Mouse (Mus musculus) liver, embryonic 13.5 days (tissue): ENCODE measurements around the gene Capn12. TPM values are rescaled to one million over a fixed set of nuclear protein-coding genes. Genes with fewer than 3 reads are reported as not detected.

Experiments
- ATAC-seq: fragments of 200-750 bp; cut with Nextera tagmentation; 2 replicates; pipeline ENCODE4 v1.8.0; 2017; ENCODE audit warnings: low read depth, mild to moderate bottlenecking, moderate number of reproducible peaks, moderate library complexity
- DNase-seq: peaks from one replicate; pipeline ENCODE4 v3.0.0; 2022
- H3K27ac ChIP-seq: fragments of 300-500 bp; sonication (generic); 2 replicates; pipeline ENCODE4 v1.5.1; 2015; ENCODE audit warnings: moderate library complexity, mild to moderate bottlenecking, inconsistent platforms
- H3K27me3 ChIP-seq: fragments of 300-500 bp; sonication (generic); 2 replicates; pipeline ENCODE4 v1.6.1; 2015; ENCODE audit warnings: mild to moderate bottlenecking, inconsistent platforms
- H3K36me3 ChIP-seq: fragments of 300-500 bp; sonication (generic); 2 replicates; pipeline ENCODE4 v1.6.1; 2015; ENCODE audit warnings: mild to moderate bottlenecking, inconsistent platforms
- H3K4me1 ChIP-seq: fragments of 300-500 bp; sonication (generic); replicated peaks from 2 replicates; pipeline ENCODE4 v1.6.1; 2015; ENCODE audit warnings: inconsistent platforms
- H3K4me2 ChIP-seq: fragments of 300-500 bp; sonication (generic); 2 replicates; pipeline ENCODE4 v1.6.1; 2015; ENCODE audit warnings: inconsistent platforms, mild to moderate bottlenecking, moderate library complexity
- H3K4me3 ChIP-seq: fragments of 300-500 bp; sonication (generic); replicated peaks from 2 replicates; pipeline ENCODE4 v1.5.1; 2015; ENCODE audit warnings: mild to moderate bottlenecking, inconsistent platforms
- H3K9ac ChIP-seq: fragments of 300-500 bp; sonication (generic); 2 replicates; pipeline ENCODE4 v1.6.1; 2015; ENCODE audit warnings: mild to moderate bottlenecking, inconsistent platforms
- H3K9me3 ChIP-seq: fragments of 300-500 bp; sonication (generic); replicated peaks from 2 replicates; pipeline ENCODE4 v1.6.1; 2016; ENCODE audit warnings: inconsistent platforms
- WGBS: fragments of 180-500 bp; shearing (Covaris S2); methylation state at CpG from one replicate; pipeline ENCODE4 v1.1.7; 2015; ENCODE audit not compliant: insufficient replicate concordance; 5-methylcytosine and 5-hydroxymethylcytosine counted together
- polyA plus RNA-seq: library from polyadenylated mRNA; unstranded; fragments of >200 nt; fragmentation: Nextera tagmentation; extraction: Ambion mirVana; gene quantifications from 2 replicates; pipeline ENCODE4 v1.2.1, GENCODE M21; 2015

The Capn12 gene
- polyA plus RNA-seq, 1 experiment from 2014 or later, result 0.13 TPM

DNA sequence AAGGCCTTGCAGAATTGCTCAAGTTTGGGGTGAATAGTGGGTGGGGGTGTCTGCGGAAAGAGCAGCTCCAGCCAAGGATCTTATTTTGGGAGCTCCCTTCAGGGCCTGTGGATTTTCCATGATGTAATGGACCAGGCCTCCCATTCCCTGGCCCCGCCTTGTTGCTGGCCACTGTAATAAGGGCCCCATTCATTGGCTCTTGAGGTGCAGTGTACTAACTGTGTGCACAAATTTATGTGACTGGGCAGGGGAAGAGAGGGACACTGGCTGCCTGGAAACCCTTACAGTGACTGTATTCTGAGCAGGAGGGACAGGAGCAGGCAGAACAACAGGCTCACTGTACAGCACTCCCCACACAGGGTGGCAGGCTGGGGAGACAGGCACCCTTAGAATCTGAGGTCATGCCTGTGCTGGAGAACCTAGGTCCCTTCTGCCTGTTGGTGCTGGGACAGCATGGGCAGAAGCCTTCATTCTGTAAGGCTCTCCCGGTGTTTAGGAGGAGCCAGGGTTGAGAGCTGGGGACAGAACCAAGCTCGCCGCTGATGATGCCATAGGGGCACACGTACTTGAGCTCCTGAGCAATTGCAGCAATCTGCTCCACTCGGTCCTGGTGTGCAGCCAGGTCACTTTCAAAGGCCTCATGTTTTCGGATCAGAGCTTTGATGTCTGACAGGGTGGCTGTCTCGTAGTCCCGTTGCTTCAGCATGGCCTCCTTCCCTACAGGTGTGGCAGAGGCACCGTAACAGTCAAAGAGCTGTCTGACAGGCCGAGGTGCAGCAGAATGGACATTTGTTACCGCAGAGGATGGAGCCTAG lies 20.3 kb downstream of the Capn12 start:
- Histone ChIP-seq H3K9me3 (no peaks in the 10 kb centered on the region), H3K4me1 (no peaks in the 10 kb centered on the region), H3K4me2 (no peak overlapping the region), H3K4me3 (no peak overlapping the region), H3K9ac (no peak overlapping the region), H3K27me3 (no peaks in the 10 kb centered on the region), H3K27ac (no peak overlapping the region), H3K36me3 (peaks cover 100% of the 10 kb centered on the region)
- 90% methylated on average over 13 of the region's 13 CpGs for WGBS
- no peak for DNase-seq
- ATAC-seq, result no peak

DNA sequence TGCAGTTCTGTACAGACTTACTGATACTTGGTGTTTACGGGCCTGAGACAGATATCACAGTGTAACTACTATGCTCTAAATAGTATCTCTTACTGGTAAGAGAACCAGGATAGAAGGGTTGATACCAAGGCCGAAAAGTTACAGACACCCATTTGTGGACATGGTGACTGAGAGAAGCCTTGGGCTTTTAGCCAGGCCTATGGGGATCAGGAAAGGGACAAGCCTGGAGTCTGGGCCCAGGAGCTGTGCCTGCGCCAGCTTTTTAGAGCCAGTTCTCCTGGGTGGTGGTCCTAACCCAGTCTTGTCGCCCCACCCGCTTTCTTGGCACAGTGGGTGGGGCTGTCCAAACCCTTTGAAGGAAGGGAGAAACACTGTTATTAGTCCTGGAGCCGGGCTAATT lies 21.0 kb downstream of the Capn12 start:
- DNase-seq (no peak), ATAC-seq (no peak)
- H3K4me2 ChIP-seq, result no peak overlapping the region
- WGBS, result 88% methylated on average over 6 of the region's 6 CpGs
- peaks cover 100% of the 10 kb centered on the region for H3K36me3 ChIP-seq
- no peak overlapping the region for H3K9ac ChIP-seq
- no peaks in the 10 kb centered on the region for H3K4me1 ChIP-seq
- no peaks in the 10 kb centered on the region for H3K9me3 ChIP-seq
- no peaks in the 10 kb centered on the region for H3K27me3 ChIP-seq
- H3K4me3 ChIP-seq, result no peak overlapping the region
- no peak overlapping the region for H3K27ac ChIP-seq

DNA sequence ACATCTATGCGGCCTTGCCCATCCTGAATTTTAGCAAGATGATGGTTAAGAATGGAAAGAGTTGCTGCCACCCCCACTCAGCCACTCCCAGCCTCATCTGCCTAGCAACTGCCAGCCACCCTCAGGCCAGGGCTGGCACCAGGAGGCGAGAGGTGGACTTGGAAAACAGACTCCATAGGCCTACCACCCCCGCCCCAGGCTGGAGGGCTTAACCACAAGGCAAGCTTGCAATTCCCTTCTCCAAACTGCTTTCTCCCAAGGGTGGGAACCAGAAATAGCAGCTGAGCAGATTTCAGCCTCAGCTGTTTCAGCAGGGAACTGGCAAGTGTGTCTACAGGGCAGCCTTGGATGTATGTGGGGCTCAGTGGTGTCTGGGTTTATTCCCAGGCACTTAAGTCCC lies 21.6 kb downstream of the Capn12 start:
- no peak for DNase-seq
- no peak for ATAC-seq
- H3K4me3 ChIP-seq, result no peak overlapping the region
- 87% methylated on average over 3 of the region's 3 CpGs for WGBS
- no peaks in the 10 kb centered on the region for H3K27me3 ChIP-seq
- no peak overlapping the region; the same call in 1 of the 2 replicates for H3K9ac ChIP-seq
- H3K36me3 ChIP-seq, result peaks cover 100% of the 10 kb centered on the region
- H3K27ac ChIP-seq, result no peak overlapping the region
- no peaks in the 10 kb centered on the region for H3K4me1 ChIP-seq
- H3K4me2 ChIP-seq, result no peak overlapping the region
- H3K9me3 ChIP-seq, result no peaks in the 10 kb centered on the region

- Histone ChIP-seq H3K4me2 (no peak overlapping the region), H3K4me1 (no peaks in the 10 kb centered on the region), H3K27me3 (no peaks in the 10 kb centered on the region), H3K4me3 (no peak overlapping the region), H3K27ac (no peak overlapping the region), H3K36me3 (peaks cover 100% of the 10 kb centered on the region), H3K9ac (no peak overlapping the region), H3K9me3 (no peaks in the 10 kb centered on the region)
- ATAC-seq, result no peak
- DNase-seq, result no peak
- 88% methylated on average over 10 of the region's 10 CpGs for WGBS
Observed at GRCm38 (mm10) chr7:28903778-28904177, 22.6 kb downstream of the Capn12 start.

GRCm38 (mm10) chr7:28907195-28907594 lies 26.0 kb downstream of the Capn12 start:
- WGBS, result 89% methylated on average over 5 of the region's 5 CpGs
- Histone ChIP-seq H3K27ac (no peak overlapping the region), H3K9me3 (no peaks in the 10 kb centered on the region), H3K36me3 (peaks cover 100% of the 10 kb centered on the region), H3K4me2 (no peak overlapping the region), H3K9ac (no peak overlapping the region), H3K27me3 (no peaks in the 10 kb centered on the region), H3K4me3 (no peak overlapping the region), H3K4me1 (no peaks in the 10 kb centered on the region)
- DNase-seq (no peak), ATAC-seq (no peak)

DNA sequence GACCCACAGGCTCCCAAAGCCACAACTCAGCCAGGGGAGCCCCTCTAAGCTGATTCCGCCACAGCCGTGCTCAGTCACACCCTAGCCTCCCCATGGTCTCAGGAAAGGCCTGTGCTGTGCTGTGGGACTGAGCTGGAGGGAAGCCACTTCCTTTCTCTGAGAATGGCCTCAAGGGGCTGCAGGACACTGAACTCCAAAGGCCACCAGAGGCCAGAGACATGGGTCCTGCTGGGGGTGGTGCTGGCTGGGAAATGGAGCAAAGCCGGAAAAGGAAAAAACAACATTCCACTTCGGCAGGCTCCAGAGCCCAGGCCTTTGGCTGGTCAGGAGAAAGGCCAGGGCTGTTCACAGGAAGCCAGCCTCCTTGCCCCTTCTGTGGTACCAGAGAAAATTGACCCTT lies 30.4 kb downstream of the Capn12 start:
- Histone ChIP-seq H3K4me1 (peaks cover 5% of the 10 kb centered on the region; the same call in 1 of the 2 replicates), H3K27ac (peak overlapping the region; percentile 9), H3K4me2 (no peak overlapping the region), H3K36me3 (peaks cover 100% of the 10 kb centered on the region), H3K27me3 (no peaks in the 10 kb centered on the region), H3K9me3 (no peaks in the 10 kb centered on the region), H3K9ac (no peak overlapping the region), H3K4me3 (no peak overlapping the region)
- WGBS, result 77% methylated on average over 4 of the region's 4 CpGs
- DNase-seq, result no peak
- peak; percentile 52; the same call in 1 of the 2 replicates for ATAC-seq

- Histone ChIP-seq H3K4me3 (no peak overlapping the region), H3K27ac (no peak overlapping the region), H3K36me3 (peaks cover 100% of the 10 kb centered on the region), H3K9me3 (no peaks in the 10 kb centered on the region), H3K9ac (no peak overlapping the region), H3K4me2 (no peak overlapping the region), H3K4me1 (peaks cover 21% of the 10 kb centered on the region), H3K27me3 (no peaks in the 10 kb centered on the region)
- no peak for ATAC-seq
- DNase-seq, result no peak
- 90% methylated on average over 11 of the region's 11 CpGs for WGBS
Observed at GRCm38 (mm10) chr7:28913171-28913570, 31.9 kb downstream of the Capn12 start.

DNA sequence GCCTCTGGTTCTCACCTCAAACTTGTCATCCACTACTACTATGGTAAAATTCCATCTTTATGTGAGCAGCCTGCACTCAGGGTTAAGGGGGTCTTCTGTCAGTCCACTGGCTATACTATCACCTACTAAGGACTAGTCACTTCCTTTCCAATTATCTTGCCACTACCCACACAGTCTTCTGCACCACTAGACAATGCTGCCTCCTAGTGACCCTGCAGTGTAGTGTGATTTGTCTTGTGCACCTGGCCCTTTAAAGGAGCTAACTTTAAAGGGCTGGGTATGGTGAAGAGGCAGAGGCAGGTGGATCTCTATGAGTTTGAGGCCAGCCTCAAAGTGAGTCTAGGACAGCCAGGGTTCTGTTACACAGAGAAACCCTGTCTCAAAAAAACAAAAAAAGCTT lies 35.3 kb downstream of the Capn12 start:
- no peaks in the 10 kb centered on the region for H3K27me3 ChIP-seq
- ATAC-seq, result no peak
- H3K27ac ChIP-seq, result no peak overlapping the region
- H3K9ac ChIP-seq, result no peak overlapping the region
- H3K4me1 ChIP-seq, result peaks cover 54% of the 10 kb centered on the region
- no peak for DNase-seq
- no peak overlapping the region for H3K4me2 ChIP-seq
- no peak overlapping the region for H3K4me3 ChIP-seq
- H3K9me3 ChIP-seq, result no peaks in the 10 kb centered on the region
- H3K36me3 ChIP-seq, result peaks cover 88% of the 10 kb centered on the region

- no peak overlapping the region for H3K4me2 ChIP-seq
- H3K27ac ChIP-seq, result peak overlapping the region; percentile 43
- H3K4me3 ChIP-seq, result no peak overlapping the region
- H3K9me3 ChIP-seq, result no peaks in the 10 kb centered on the region
- DNase-seq, result no peak
- H3K27me3 ChIP-seq, result no peaks in the 10 kb centered on the region
- H3K9ac ChIP-seq, result no peak overlapping the region
- peaks cover 67% of the 10 kb centered on the region for H3K4me1 ChIP-seq
- peaks cover 80% of the 10 kb centered on the region for H3K36me3 ChIP-seq
- ATAC-seq, result peak; percentile 21; the same call in 1 of the 2 replicates
- WGBS, result 74% methylated on average over 10 of the region's 10 CpGs
Observed at GRCm38 (mm10) chr7:28917503-28918426, 36.5 kb downstream of the Capn12 start.

GRCm38 (mm10) chr7:28918540-28918939 lies 37.3 kb downstream of the Capn12 start:
- no peak for ATAC-seq
- Histone ChIP-seq H3K27me3 (no peaks in the 10 kb centered on the region), H3K4me1 (peaks cover 74% of the 10 kb centered on the region), H3K36me3 (peaks cover 78% of the 10 kb centered on the region), H3K9me3 (no peaks in the 10 kb centered on the region), H3K9ac (no peak overlapping the region), H3K4me2 (no peak overlapping the region), H3K4me3 (no peak overlapping the region), H3K27ac (peak overlapping the region; percentile 25)
- no peak for DNase-seq
- 86% methylated on average over 8 of the region's 8 CpGs for WGBS

GRCm38 (mm10) chr7:28919815-28920214 lies 38.6 kb downstream of the Capn12 start:
- peaks cover 73% of the 10 kb centered on the region for H3K36me3 ChIP-seq
- no peaks in the 10 kb centered on the region for H3K9me3 ChIP-seq
- peak overlapping the region; percentile 25 for H3K27ac ChIP-seq
- H3K4me2 ChIP-seq, result no peak overlapping the region
- H3K4me3 ChIP-seq, result no peak overlapping the region
- no peak for DNase-seq
- 0 out of 2 replicates have a peak overlapping the region, but pooled peaks have one; percentile 19 for H3K9ac ChIP-seq
- 56% methylated on average over 6 of the region's 6 CpGs for WGBS
- ATAC-seq, result no peak
- peaks cover 83% of the 10 kb centered on the region for H3K4me1 ChIP-seq
- H3K27me3 ChIP-seq, result no peaks in the 10 kb centered on the region
